Mouse (Mus musculus) MEL (cell line): Measurements from ENCODE around the gene Eme1.

Experiments used
- CTCF ChIP-seq, 3 experiments: IDR thresholded peaks in 2 of 3; conservative IDR thresholded peaks in 1 of 3; 2 replicates each; pipeline ENCODE4 v1.5.1; 2011 to 2012; ENCODE audit warnings: low read length in 3 of 3, low read depth in 2 of 3, mild to moderate bottlenecking in 2 of 3, improper control_type of control experiment in 1 of 3, inconsistent platforms in 1 of 3, mixed read lengths in 1 of 3, moderate library complexity in 1 of 3; ENCODE audit not compliant: control insufficient read depth in 1 of 3, insufficient read depth in 1 of 3, poor library complexity in 1 of 3, severe bottlenecking in 1 of 3
- EP300 ChIP-seq, 2 experiments: IDR thresholded peaks; 2 replicates each; pipeline ENCODE4 v1.6.1; 2011; ENCODE audit warnings: improper control_type of control experiment in 2 of 2, low read length in 2 of 2, low read depth in 1 of 2, mild to moderate bottlenecking in 1 of 2
- GABPA ChIP-seq: IDR thresholded peaks from 2 replicates; pipeline ENCODE4 v1.6.1; 2012; ENCODE audit warnings: low read depth, mild to moderate bottlenecking, inconsistent platforms, low read length, improper control_type of control experiment, moderate library complexity
- MAFK ChIP-seq: IDR thresholded peaks from 2 replicates; pipeline ENCODE4 v1.6.1; 2011; ENCODE audit warnings: low read depth, mild to moderate bottlenecking, low read length, improper control_type of control experiment, borderline replicate concordance
- POLR2A ChIP-seq, 2 experiments: IDR thresholded peaks; 2 replicates each; pipeline ENCODE4 v1.6.1; 2011 to 2012; ENCODE audit warnings: low read length in 2 of 2, mild to moderate bottlenecking in 2 of 2, control low read depth in 1 of 2, improper control_type of control experiment in 1 of 2, low read depth in 1 of 2, moderate library complexity in 1 of 2; ENCODE audit not compliant: control insufficient read depth in 1 of 2, insufficient read depth in 1 of 2, poor library complexity in 1 of 2
- SMC3 ChIP-seq: IDR thresholded peaks from 2 replicates; pipeline ENCODE4 v1.6.1; 2011; ENCODE audit warnings: low read depth, low read length, improper control_type of control experiment
- UBTF ChIP-seq: IDR thresholded peaks from 2 replicates; pipeline ENCODE4 v1.6.1; 2012; ENCODE audit warnings: low read depth, mild to moderate bottlenecking, inconsistent platforms, low read length, improper control_type of control experiment, moderate library complexity, borderline replicate concordance; ENCODE audit not compliant: insufficient read depth
- USF1 ChIP-seq: IDR thresholded peaks from 2 replicates; pipeline ENCODE4 v1.6.1; 2014; ENCODE audit warnings: low read depth, mild to moderate bottlenecking, inconsistent platforms, low read length, improper control_type of control experiment, moderate library complexity
- ZNF384 ChIP-seq: IDR thresholded peaks from 2 replicates; pipeline ENCODE4 v1.6.1; 2012; ENCODE audit warnings: low read depth, mild to moderate bottlenecking, inconsistent platforms, low read length, improper control_type of control experiment

DNA sequence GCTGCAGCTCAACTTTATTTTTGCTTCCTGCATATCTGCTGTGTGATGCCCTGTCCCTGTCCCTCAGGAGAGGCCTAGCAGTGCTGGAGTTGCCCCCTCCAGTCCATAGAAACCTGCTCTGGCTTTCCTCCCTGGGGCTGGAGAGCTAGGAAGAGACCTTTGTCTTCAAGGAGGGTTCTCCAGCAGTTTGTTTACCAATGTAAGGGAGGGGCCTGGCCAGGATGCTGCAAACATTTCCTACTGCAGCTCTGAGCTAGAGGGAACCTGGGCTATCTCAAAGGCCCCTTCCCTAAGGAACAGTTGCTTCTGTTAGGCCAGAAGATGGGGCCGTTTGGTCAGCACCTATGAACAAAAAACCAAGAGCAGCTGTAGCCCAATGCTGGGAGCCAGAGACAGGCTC is 7.6 kb upstream of the Eme1 start:
- TF ChIP-seq ZNF384 (no peak), POLR2A (IDR thresholded peaks at IDR 0.05; ENCODE audit: control insufficient read depth in 1 of 2, insufficient read depth in 1 of 2, low read depth in 1 of 2, low read length in 2 of 2, poor library complexity in 1 of 2) (no peak), CTCF (IDR thresholded peaks at IDR 0.05 in 2 of 3, conservative IDR thresholded peaks at IDR 0.05 in 1 of 3; ENCODE audit: control insufficient read depth in 1 of 3, insufficient read depth in 1 of 3, low read depth in 2 of 3, low read length in 3 of 3, poor library complexity in 1 of 3, severe bottlenecking in 1 of 3) (no peak), SMC3 (no peak), GABPA (no peak), USF1 (no peak), EP300 (IDR thresholded peaks at IDR 0.05; ENCODE audit: low read depth in 1 of 2, low read length in 2 of 2) (no peak), MAFK (no peak), UBTF (no peak)
